ENCODE assay signal across 22 mouse cellular contexts in genomic region chr2:173855296-173855695, GRCm38 (mm10).
DNase-seq lines count a peak whose midpoint lies in the region; ATAC-seq lines count a peak whose summit lies in the region.
"Had no signal": no experiment of that assay in that cellular context is flagged by ENCODE, and none has a peak within 500 bp of the region (broad histone marks: within the 10 kb centered on the region; RNA-seq: fewer than 3 reads in every experiment).

No protein-coding gene starts in this region.

- no peaks in the 10 kb centered on the region for H3K36me3 ChIP-seq in kidney, embryonic 15.5 days
- H3K36me3 ChIP-seq: embryonic facial prominence, embryonic 15.5 days; forebrain, embryonic 10.5 days; heart, embryonic 15.5 days; hindbrain, embryonic 15.5 days; midbrain, embryonic 15.5 days had no signal

- H3K4me3 ChIP-seq in kidney, embryonic 15.5 days (replicated peaks), result no peak overlapping the region
- H3K4me3 ChIP-seq: embryonic facial prominence, embryonic 15.5 days; forebrain, embryonic 10.5 days; heart, embryonic 15.5 days; hindbrain, embryonic 15.5 days; layer of hippocampus, adult 2 months; midbrain, embryonic 15.5 days; myocyte had no signal

- WGBS in kidney, embryonic 15.5 days, result 55% methylated on average over 4 of the region's 4 CpGs

- no peak overlapping the region for H3K9ac ChIP-seq in kidney, embryonic 15.5 days
- H3K9ac ChIP-seq: embryonic facial prominence, embryonic 15.5 days; heart, embryonic 15.5 days; hindbrain, embryonic 15.5 days; midbrain, embryonic 15.5 days had no signal

- no peaks in the 10 kb centered on the region for H3K27me3 ChIP-seq in kidney, embryonic 15.5 days
- H3K27me3 ChIP-seq: embryonic facial prominence, embryonic 15.5 days; heart, embryonic 15.5 days; hindbrain, embryonic 15.5 days; midbrain, embryonic 15.5 days had no signal

- ATAC-seq in kidney, embryonic 15.5 days (replicated peaks; ENCODE audit: low FRiP score), result 0 out of 2 replicates have a peak, but pooled peaks have one; percentile 10
- ATAC-seq in activated CD4-positive, CD25-positive, alpha-beta regulatory T cell, adult 4 months, result peak; percentile 57
- ATAC-seq: intestine, embryonic 16.5 days had no signal

- H3K9me3 ChIP-seq in kidney, embryonic 15.5 days (replicated peaks), result no peaks in the 10 kb centered on the region
- H3K9me3 ChIP-seq: embryonic facial prominence, embryonic 15.5 days; forebrain, embryonic 10.5 days; heart, embryonic 15.5 days; hindbrain, embryonic 15.5 days; midbrain, embryonic 15.5 days had no signal

- DNase-seq in kidney, adult 9 months, result no peak
- DNase-seq in thymus, postnatal 0 days (ENCODE audit: low spot score), result peak; percentile 76
- DNase-seq in adrenal gland, adult 18-20 months (ENCODE audit: low spot score in 2 of 2), result no peak
- DNase-seq in gastrocnemius, adult 18-20 months (ENCODE audit: low spot score), result no peak
- no peak for DNase-seq in layer of hippocampus, adult 18-20 months (ENCODE audit: low spot score in 2 of 2)
- DNase-seq: adrenal gland, postnatal 14 days; cerebellum, adult 8-10 months; cerebellum, postnatal 36 days; heart, postnatal 4 days; layer of hippocampus, postnatal 36 days; lung, postnatal 4 days had no signal

- H3K27ac ChIP-seq in kidney, embryonic 15.5 days, result no peak overlapping the region
- H3K27ac ChIP-seq: embryonic facial prominence, embryonic 15.5 days; forebrain, embryonic 10.5 days; heart, embryonic 15.5 days; kidney, postnatal 0 days; layer of hippocampus, adult 2 months had no signal

- no peak overlapping the region for H3K4me2 ChIP-seq in kidney, embryonic 15.5 days
- H3K4me2 ChIP-seq: embryonic facial prominence, embryonic 15.5 days; heart, embryonic 15.5 days; hindbrain, embryonic 15.5 days; midbrain, embryonic 15.5 days had no signal

- peaks cover 18% of the 10 kb centered on the region for H3K4me1 ChIP-seq in kidney, embryonic 15.5 days
